Mouse (Mus musculus): Measurements from ENCODE around the gene Tdg.

DNA sequence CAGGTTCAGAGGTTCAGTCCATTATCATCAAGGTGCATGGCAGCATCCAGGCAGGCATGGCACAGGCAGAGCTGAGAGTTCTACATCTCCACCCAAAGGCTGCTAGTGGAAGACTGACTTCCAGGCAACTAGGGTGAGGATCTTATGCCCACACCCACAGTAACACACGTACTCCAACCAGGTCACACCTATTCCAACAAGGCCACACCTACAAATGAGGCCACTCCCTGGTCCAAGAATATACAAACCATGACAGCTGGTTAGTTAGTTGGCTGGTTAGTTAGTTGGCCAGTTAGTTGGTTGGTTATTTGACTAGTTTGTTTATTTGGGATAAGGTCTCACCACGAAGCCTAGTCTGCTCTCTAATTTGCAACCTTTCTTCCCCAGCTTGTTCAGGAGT, 33.7 kb downstream of the Tdg start:
- no peak for TF ChIP-seq HCFC1 (IDR thresholded peaks at IDR 0.05; ENCODE audit: borderline replicate concordance, insufficient read depth, low read length)
- no peak for TF ChIP-seq CHD2 (IDR thresholded peaks at IDR 0.05; ENCODE audit: low read depth, low read length)
- TF ChIP-seq MAFK (IDR thresholded peaks at IDR 0.05; ENCODE audit: insufficient read depth, low read depth, low read length): no peak
- TF ChIP-seq ZNF384 (IDR thresholded peaks at IDR 0.05; ENCODE audit: low read depth, low read length): no peak

Data from ES-E14 (cell line).